Mouse (Mus musculus) liver, embryonic 13.5 days (tissue): Measurements from ENCODE around the gene Nfe2l2. TPM values are rescaled to one million over a fixed set of nuclear protein-coding genes. Genes with fewer than 3 reads are reported as not detected.
"Not testable (repeated sequence)": the region's sequence is repeated elsewhere in the genome, so short reads cannot be mapped to it uniquely, and the experiment has no call there.

Experiments
- ATAC-seq: fragments of 200-750 bp; cut with Nextera tagmentation; 2 replicates; pipeline ENCODE4 v1.8.0; 2017; ENCODE audit warnings: low read depth, mild to moderate bottlenecking, moderate number of reproducible peaks, moderate library complexity
- DNase-seq: peaks from one replicate; pipeline ENCODE4 v3.0.0; 2022
- H3K27ac ChIP-seq: fragments of 300-500 bp; sonication (generic); 2 replicates; pipeline ENCODE4 v1.5.1; 2015; ENCODE audit warnings: moderate library complexity, mild to moderate bottlenecking, inconsistent platforms
- H3K27me3 ChIP-seq: fragments of 300-500 bp; sonication (generic); 2 replicates; pipeline ENCODE4 v1.6.1; 2015; ENCODE audit warnings: mild to moderate bottlenecking, inconsistent platforms
- H3K36me3 ChIP-seq: fragments of 300-500 bp; sonication (generic); 2 replicates; pipeline ENCODE4 v1.6.1; 2015; ENCODE audit warnings: mild to moderate bottlenecking, inconsistent platforms
- H3K4me1 ChIP-seq: fragments of 300-500 bp; sonication (generic); replicated peaks from 2 replicates; pipeline ENCODE4 v1.6.1; 2015; ENCODE audit warnings: inconsistent platforms
- H3K4me2 ChIP-seq: fragments of 300-500 bp; sonication (generic); 2 replicates; pipeline ENCODE4 v1.6.1; 2015; ENCODE audit warnings: inconsistent platforms, mild to moderate bottlenecking, moderate library complexity
- H3K4me3 ChIP-seq: fragments of 300-500 bp; sonication (generic); replicated peaks from 2 replicates; pipeline ENCODE4 v1.5.1; 2015; ENCODE audit warnings: mild to moderate bottlenecking, inconsistent platforms
- H3K9ac ChIP-seq: fragments of 300-500 bp; sonication (generic); 2 replicates; pipeline ENCODE4 v1.6.1; 2015; ENCODE audit warnings: mild to moderate bottlenecking, inconsistent platforms
- H3K9me3 ChIP-seq: fragments of 300-500 bp; sonication (generic); replicated peaks from 2 replicates; pipeline ENCODE4 v1.6.1; 2016; ENCODE audit warnings: inconsistent platforms
- WGBS: fragments of 180-500 bp; shearing (Covaris S2); methylation state at CpG from one replicate; pipeline ENCODE4 v1.1.7; 2015; ENCODE audit not compliant: insufficient replicate concordance; 5-methylcytosine and 5-hydroxymethylcytosine counted together
- polyA plus RNA-seq: library from polyadenylated mRNA; unstranded; fragments of >200 nt; fragmentation: Nextera tagmentation; extraction: Ambion mirVana; gene quantifications from 2 replicates; pipeline ENCODE4 v1.2.1, GENCODE M21; 2015

Gene Nfe2l2
- polyA plus RNA-seq, 1 experiment from 2014 or later = 44.6 TPM

- not testable (repeated sequence) for H3K36me3 ChIP-seq, H3K27ac ChIP-seq, H3K9me3 ChIP-seq, ATAC-seq, H3K4me1 ChIP-seq, DNase-seq, H3K9ac ChIP-seq, H3K27me3 ChIP-seq
- peak overlapping the region; percentile 34 for H3K4me3 ChIP-seq
- H3K4me2 ChIP-seq = peak overlapping the region; percentile 51
- WGBS = 41% methylated on average over 11 of the region's 12 CpGs
Measured at GRCm38 (mm10) chr2:75639535-75639934, 64.9 kb downstream of the Nfe2l2 start.

DNA sequence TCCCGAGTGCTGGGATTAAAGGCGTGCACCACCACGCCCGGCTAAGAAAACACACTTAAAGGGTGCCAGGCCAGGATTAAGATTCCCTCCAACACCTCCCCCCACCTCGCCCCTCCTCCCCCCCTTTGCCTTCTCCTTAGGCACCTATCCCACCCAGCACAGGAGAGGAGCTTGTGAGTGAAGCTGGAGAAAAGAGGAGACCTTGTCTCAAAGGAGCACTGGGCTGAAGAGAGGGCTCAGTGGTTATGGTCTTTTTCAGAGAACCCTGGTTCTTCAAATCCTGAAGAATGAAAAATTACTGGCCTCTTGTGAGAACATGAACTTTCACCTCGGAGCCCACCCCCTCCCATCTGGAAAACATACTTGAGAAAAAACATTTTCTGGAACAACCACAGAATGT lies 66.6 kb downstream of the Nfe2l2 start:
- not testable (repeated sequence) for H3K27ac ChIP-seq, DNase-seq, H3K9me3 ChIP-seq, H3K9ac ChIP-seq, H3K36me3 ChIP-seq, H3K27me3 ChIP-seq, ATAC-seq, H3K4me3 ChIP-seq, H3K4me2 ChIP-seq
- peaks cover 19% of the 10 kb centered on the region for H3K4me1 ChIP-seq
- WGBS = 60% methylated on average over 6 of the region's 6 CpGs

DNA sequence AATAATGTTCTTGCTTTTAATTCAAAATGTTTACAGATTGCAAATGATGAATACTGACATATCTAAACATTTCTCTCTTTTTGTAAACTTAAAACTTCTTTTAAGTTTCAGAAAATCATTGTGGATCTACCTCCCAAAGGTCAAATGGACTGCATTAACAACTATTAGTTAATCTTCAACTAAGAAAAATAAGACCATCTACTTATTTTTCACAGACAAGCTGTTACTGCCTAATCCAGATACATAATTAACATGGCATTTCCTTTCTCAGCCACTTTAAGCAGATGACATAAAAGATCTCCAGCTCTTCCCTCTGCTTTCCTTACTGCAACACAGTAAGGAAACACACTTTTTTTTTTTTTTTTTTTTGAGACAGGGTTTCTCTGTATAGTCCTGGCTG lies 67.1 kb downstream of the Nfe2l2 start:
- no peak for DNase-seq
- H3K9me3 ChIP-seq = no peaks in the 10 kb centered on the region
- H3K4me3 ChIP-seq = no peak overlapping the region
- H3K27ac ChIP-seq = no peak overlapping the region
- H3K4me2 ChIP-seq = no peak overlapping the region
- peaks cover 5% of the 10 kb centered on the region; the same call in 1 of the 2 replicates for H3K27me3 ChIP-seq
- H3K4me1 ChIP-seq = peaks cover 20% of the 10 kb centered on the region
- ATAC-seq = no peak
- no peak overlapping the region for H3K9ac ChIP-seq
- no peaks in the 10 kb centered on the region for H3K36me3 ChIP-seq

- 77% methylated on average over 2 of the region's 2 CpGs for WGBS
- not testable (repeated sequence) for H3K27me3 ChIP-seq, H3K4me2 ChIP-seq, H3K36me3 ChIP-seq, H3K9me3 ChIP-seq, H3K9ac ChIP-seq, ATAC-seq, H3K4me3 ChIP-seq, DNase-seq, H3K27ac ChIP-seq
- H3K4me1 ChIP-seq = peaks cover 23% of the 10 kb centered on the region
Measured at GRCm38 (mm10) chr2:75637055-75637304, 67.5 kb downstream of the Nfe2l2 start.

- Histone ChIP-seq H3K9me3 (no peaks in the 10 kb centered on the region), H3K4me3 (no peak overlapping the region), H3K4me2 (no peak overlapping the region), H3K27me3 (peaks cover 5% of the 10 kb centered on the region; the same call in 1 of the 2 replicates), H3K9ac (no peak overlapping the region), H3K36me3 (no peaks in the 10 kb centered on the region), H3K4me1 (peaks cover 26% of the 10 kb centered on the region), H3K27ac (no peak overlapping the region; the same call in 1 of the 2 replicates)
- ATAC-seq = no peak
- no peak for DNase-seq
- 49% methylated on average over 6 of the region's 6 CpGs for WGBS
Measured at GRCm38 (mm10) chr2:75636261-75637054, 68.0 kb downstream of the Nfe2l2 start.

DNA sequence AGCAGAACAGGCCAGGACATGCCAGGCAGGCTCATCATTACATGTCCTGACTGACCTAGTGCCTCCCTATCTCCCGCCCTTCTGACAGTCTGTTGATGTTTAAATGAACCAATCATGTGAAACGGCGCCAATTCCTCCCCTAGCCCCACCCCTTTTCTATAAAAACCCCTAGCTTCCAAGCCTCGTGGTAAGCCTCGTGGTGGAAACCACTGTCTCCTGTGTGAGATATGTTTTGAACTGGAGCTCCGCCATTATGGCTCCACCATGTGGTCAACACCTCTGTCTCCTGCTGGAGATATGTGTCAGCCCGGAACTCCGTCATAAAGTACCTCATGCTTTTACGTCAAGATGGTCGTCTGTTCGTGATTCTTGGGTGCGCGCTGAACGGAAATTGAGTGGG lies 70.0 kb downstream of the Nfe2l2 start:
- H3K4me3 ChIP-seq, H3K27me3 ChIP-seq, ATAC-seq, H3K36me3 ChIP-seq, DNase-seq, H3K27ac ChIP-seq, H3K9me3 ChIP-seq, H3K4me2 ChIP-seq, H3K9ac ChIP-seq: not testable (repeated sequence)
- WGBS = 74% methylated on average over 14 of the region's 14 CpGs
- peaks cover 26% of the 10 kb centered on the region for H3K4me1 ChIP-seq

- DNase-seq (no peak), ATAC-seq (peak; percentile 50; the same call in 1 of the 2 replicates)
- no peaks in the 10 kb centered on the region for H3K36me3 ChIP-seq
- WGBS = 63% methylated on average over 5 of the region's 5 CpGs
- H3K4me1 ChIP-seq = peaks cover 26% of the 10 kb centered on the region
- no peak overlapping the region for H3K9ac ChIP-seq
- peaks cover 5% of the 10 kb centered on the region; the same call in 1 of the 2 replicates for H3K27me3 ChIP-seq
- H3K4me2 ChIP-seq = no peak overlapping the region
- no peaks in the 10 kb centered on the region for H3K9me3 ChIP-seq
- no peak overlapping the region for H3K27ac ChIP-seq
- no peak overlapping the region for H3K4me3 ChIP-seq
Measured at GRCm38 (mm10) chr2:75633784-75634183, 70.7 kb downstream of the Nfe2l2 start.

GRCm38 (mm10) chr2:75633381-75633780 lies 71.1 kb downstream of the Nfe2l2 start:
- H3K9me3 ChIP-seq = no peaks in the 10 kb centered on the region
- peaks cover 26% of the 10 kb centered on the region for H3K4me1 ChIP-seq
- no peak overlapping the region for H3K27ac ChIP-seq
- DNase-seq (no peak), ATAC-seq (no peak)
- no peak overlapping the region for H3K4me2 ChIP-seq
- H3K9ac ChIP-seq = no peak overlapping the region
- H3K4me3 ChIP-seq = no peak overlapping the region
- no peaks in the 10 kb centered on the region for H3K36me3 ChIP-seq
- H3K27me3 ChIP-seq = peaks cover 5% of the 10 kb centered on the region; the same call in 1 of the 2 replicates
- 51% methylated on average over 6 of the region's 6 CpGs for WGBS

DNA sequence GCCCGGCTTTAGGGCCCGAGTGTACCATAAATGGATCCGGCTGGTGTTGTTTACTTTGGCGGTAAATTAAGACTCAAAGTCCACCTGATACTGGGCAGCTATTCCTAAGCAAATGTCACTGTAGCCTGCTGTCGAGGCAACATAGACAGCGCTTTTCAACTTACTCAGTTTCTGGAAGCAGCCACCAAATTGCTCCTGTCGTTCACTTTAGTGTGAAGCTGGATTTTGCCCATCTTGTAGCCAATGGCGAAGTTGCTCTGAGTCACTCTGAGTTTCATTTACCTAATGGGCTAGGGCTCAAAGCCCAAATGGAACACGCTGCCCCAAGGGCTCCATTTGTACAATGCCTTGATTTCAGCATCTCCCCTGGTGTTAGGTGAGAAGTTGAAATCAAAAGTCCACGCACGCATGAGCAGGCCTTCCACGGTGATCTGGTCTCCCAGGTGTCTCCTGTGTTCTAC lies 71.7 kb downstream of the Nfe2l2 start:
- ATAC-seq (no peak), DNase-seq (no peak)
- Histone ChIP-seq H3K36me3 (no peaks in the 10 kb centered on the region), H3K4me1 (peaks cover 24% of the 10 kb centered on the region), H3K27me3 (peaks cover 5% of the 10 kb centered on the region; the same call in 1 of the 2 replicates), H3K4me3 (no peak overlapping the region), H3K9ac (no peak overlapping the region), H3K4me2 (no peak overlapping the region), H3K9me3 (no peaks in the 10 kb centered on the region), H3K27ac (no peak overlapping the region)
- 78% methylated on average over 12 of the region's 12 CpGs for WGBS

DNA sequence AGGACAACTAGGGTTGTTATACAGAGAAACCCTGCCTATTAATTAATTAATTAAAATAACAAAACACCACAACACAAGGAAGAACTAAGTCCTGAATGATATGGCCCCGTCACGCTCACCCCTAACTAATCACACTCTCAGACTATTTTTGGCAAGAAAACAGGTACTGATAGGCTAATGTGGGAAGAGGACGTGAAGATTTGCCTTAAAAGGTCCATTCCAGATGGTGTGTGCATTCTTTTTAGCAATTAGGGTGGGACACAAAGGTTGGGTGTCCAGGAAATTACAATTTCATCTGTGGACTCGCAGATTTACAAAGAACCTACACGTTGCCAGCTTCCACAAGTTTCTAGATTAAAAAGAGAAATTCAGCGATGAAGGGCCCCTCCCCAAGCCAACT lies 72.4 kb downstream of the Nfe2l2 start:
- Histone ChIP-seq H3K4me2 (no peak overlapping the region), H3K27me3 (peaks cover 5% of the 10 kb centered on the region; the same call in 1 of the 2 replicates), H3K4me1 (peaks cover 23% of the 10 kb centered on the region), H3K27ac (no peak overlapping the region), H3K4me3 (no peak overlapping the region), H3K9ac (no peak overlapping the region), H3K36me3 (no peaks in the 10 kb centered on the region), H3K9me3 (no peaks in the 10 kb centered on the region)
- WGBS = 64% methylated on average over 6 of the region's 6 CpGs
- ATAC-seq = no peak
- no peak for DNase-seq

- H3K4me1 ChIP-seq = peaks cover 20% of the 10 kb centered on the region
- 54% methylated on average over 6 of the region's 6 CpGs for WGBS
- no peak overlapping the region for H3K4me2 ChIP-seq
- DNase-seq (no peak), ATAC-seq (no peak)
- H3K9ac ChIP-seq = no peak overlapping the region
- H3K27ac ChIP-seq = no peak overlapping the region
- H3K9me3 ChIP-seq = no peaks in the 10 kb centered on the region
- H3K27me3 ChIP-seq = peaks cover 5% of the 10 kb centered on the region; the same call in 1 of the 2 replicates
- no peak overlapping the region for H3K4me3 ChIP-seq
- no peaks in the 10 kb centered on the region for H3K36me3 ChIP-seq
Measured at GRCm38 (mm10) chr2:75631421-75631820, 73.0 kb downstream of the Nfe2l2 start.

- peaks cover 12% of the 10 kb centered on the region for H3K4me1 ChIP-seq
- WGBS = 83% methylated on average over 8 of the region's 8 CpGs
- no peak overlapping the region for H3K4me2 ChIP-seq
- H3K36me3 ChIP-seq = no peaks in the 10 kb centered on the region
- no peak for ATAC-seq
- H3K9ac ChIP-seq = no peak overlapping the region
- no peak for DNase-seq
- H3K4me3 ChIP-seq = no peak overlapping the region
- H3K27ac ChIP-seq = no peak overlapping the region
- H3K9me3 ChIP-seq = no peaks in the 10 kb centered on the region
- peaks cover 5% of the 10 kb centered on the region; the same call in 1 of the 2 replicates for H3K27me3 ChIP-seq
Measured at GRCm38 (mm10) chr2:75628487-75628886, 76.0 kb downstream of the Nfe2l2 start.
